Mouse (Mus musculus) small intestine, adult 2 months (tissue): Measurements from ENCODE around the gene Golga5.

Experiments
- CTCF ChIP-seq: fragments of 200-500 bp; IDR thresholded peaks from 2 replicates; pipeline ENCODE4 v1.5.1; 2012; ENCODE audit warnings: low read depth, mild to moderate bottlenecking, control low read depth, inconsistent platforms, low read length, moderate library complexity, mixed read lengths; ENCODE audit not compliant: insufficient replicate concordance, insufficient read length; ENCODE audit errors: extremely low read depth
- POLR2A ChIP-seq: fragments of 200-500 bp; IDR thresholded peaks from 2 replicates; pipeline ENCODE4 v1.6.1; 2012; ENCODE audit warnings: low read depth, mild to moderate bottlenecking, control low read depth, inconsistent platforms, low read length, moderate library complexity

GRCm38 (mm10) chr12:102468894-102469764 lies at the start of gene Golga5:
- TF ChIP-seq POLR2A (peak; percentile 79), CTCF (no peak)
